ENCODE assay signal across 12 mouse cellular contexts in genomic region chr19:47334713-47335112, GRCm38 (mm10).
A peak's percentile ranks its signal among the peaks of the same experiment; 100 is the strongest.
DNase-seq lines count a peak whose midpoint lies in the region; ATAC-seq lines count a peak whose summit lies in the region.
"Had no signal": no experiment of that assay in that cellular context is flagged by ENCODE, and none has a peak within 500 bp of the region (broad histone marks: within the 10 kb centered on the region; RNA-seq: fewer than 3 reads in every experiment).

No protein-coding gene starts in this region.

- no peaks in the 10 kb centered on the region for H3K9me3 ChIP-seq in forebrain, embryonic 10.5 days
- no peaks in the 10 kb centered on the region for H3K9me3 ChIP-seq in forebrain, embryonic 16.5 days (ENCODE audit: control insufficient read depth, low read length)
- no peaks in the 10 kb centered on the region for H3K9me3 ChIP-seq in hindbrain, embryonic 14.5 days (ENCODE audit: control insufficient read depth, low read length)
- H3K9me3 ChIP-seq in neural tube, embryonic 14.5 days (ENCODE audit: control insufficient read depth, low read length): no peaks in the 10 kb centered on the region
- no peaks in the 10 kb centered on the region for H3K9me3 ChIP-seq in kidney, embryonic 15.5 days (replicated peaks)
- H3K9me3 ChIP-seq: liver, embryonic 15.5 days had no signal

- H3K27ac ChIP-seq in forebrain, embryonic 10.5 days: 0 out of 2 replicates have a peak overlapping the region, but pooled peaks have one; percentile 20
- no peak overlapping the region for H3K27ac ChIP-seq in forebrain, embryonic 16.5 days (ENCODE audit: low read length)
- H3K27ac ChIP-seq in hindbrain, embryonic 14.5 days: peak overlapping the region; percentile 62
- H3K27ac ChIP-seq in neural tube, embryonic 14.5 days (ENCODE audit: low read depth, low read length): peak overlapping the region; percentile 11; the same call in 1 of the 2 replicates
- H3K27ac ChIP-seq in kidney, embryonic 15.5 days: no peak overlapping the region
- H3K27ac ChIP-seq: liver, embryonic 15.5 days had no signal

- no peak for DNase-seq in forebrain, embryonic 10.5 days (ENCODE audit: extremely low spot score, low spot score)
- DNase-seq in lung, postnatal 10 days: peak; percentile 76
- no peak for DNase-seq in lung, adult 18-20 months
- DNase-seq in hindbrain, embryonic 14.5 days (ENCODE audit: low spot score): peak; percentile 63
- DNase-seq in adrenal gland, postnatal 25 days: no peak
- DNase-seq: adrenal gland, adult 2 months; cerebellum, adult 9-10 months; heart, postnatal 4 days had no signal

- no peaks in the 10 kb centered on the region for H3K36me3 ChIP-seq in forebrain, embryonic 10.5 days (replicated peaks)
- no peaks in the 10 kb centered on the region for H3K36me3 ChIP-seq in forebrain, embryonic 16.5 days (ENCODE audit: control insufficient read depth, insufficient read depth)
- H3K36me3 ChIP-seq in hindbrain, embryonic 14.5 days (replicated peaks; ENCODE audit: control insufficient read depth, insufficient read depth): no peaks in the 10 kb centered on the region
- no peaks in the 10 kb centered on the region for H3K36me3 ChIP-seq in neural tube, embryonic 14.5 days (ENCODE audit: control insufficient read depth, insufficient read depth, low read length)
- no peaks in the 10 kb centered on the region for H3K36me3 ChIP-seq in kidney, embryonic 15.5 days
- H3K36me3 ChIP-seq: liver, embryonic 15.5 days had no signal

- no peak for ATAC-seq in forebrain, embryonic 16.5 days
- ATAC-seq in hindbrain, embryonic 14.5 days (ENCODE audit: low FRiP score): peak; percentile 46; the same call in 1 of the 2 replicates
- ATAC-seq in neural tube, embryonic 14.5 days (ENCODE audit: low read depth): 0 out of 2 replicates have a peak, but pooled peaks have one; percentile 16
- no peak for ATAC-seq in kidney, embryonic 15.5 days (replicated peaks; ENCODE audit: low FRiP score)

- H3K4me3 ChIP-seq in forebrain, embryonic 10.5 days: no peak overlapping the region
- no peak overlapping the region for H3K4me3 ChIP-seq in forebrain, embryonic 16.5 days (replicated peaks; ENCODE audit: low read length)
- no peak overlapping the region for H3K4me3 ChIP-seq in hindbrain, embryonic 14.5 days (replicated peaks; ENCODE audit: low read length)
- no peak overlapping the region for H3K4me3 ChIP-seq in neural tube, embryonic 14.5 days (ENCODE audit: low read depth, low read length)
- H3K4me3 ChIP-seq in kidney, embryonic 15.5 days (replicated peaks): no peak overlapping the region
- H3K4me3 ChIP-seq: liver, embryonic 15.5 days had no signal

- H3K4me1 ChIP-seq in forebrain, embryonic 10.5 days: peaks cover 58% of the 10 kb centered on the region
- peaks cover 43% of the 10 kb centered on the region for H3K4me1 ChIP-seq in forebrain, embryonic 16.5 days (replicated peaks; ENCODE audit: control insufficient read depth, insufficient read depth, low read length)
- peaks cover 36% of the 10 kb centered on the region for H3K4me1 ChIP-seq in hindbrain, embryonic 14.5 days (replicated peaks; ENCODE audit: control insufficient read depth, insufficient read depth, low read length)
- peaks cover 30% of the 10 kb centered on the region for H3K4me1 ChIP-seq in neural tube, embryonic 14.5 days (ENCODE audit: control insufficient read depth, insufficient read depth, low read length)
- H3K4me1 ChIP-seq in kidney, embryonic 15.5 days: peaks cover 60% of the 10 kb centered on the region

- no peak overlapping the region; the same call in 1 of the 2 replicates for H3K9ac ChIP-seq in forebrain, embryonic 16.5 days (replicated peaks; ENCODE audit: low read depth, low read length)
- peak overlapping the region; percentile 37 for H3K9ac ChIP-seq in hindbrain, embryonic 14.5 days
- H3K9ac ChIP-seq in neural tube, embryonic 14.5 days (replicated peaks; ENCODE audit: low read depth, low read length): no peak overlapping the region; the same call in 1 of the 2 replicates
- H3K9ac ChIP-seq in kidney, embryonic 15.5 days: no peak overlapping the region
- H3K9ac ChIP-seq: liver, embryonic 15.5 days had no signal

- WGBS in forebrain, embryonic 10.5 days: 80% methylated on average over 17 of the region's 17 CpGs
- WGBS in forebrain, embryonic 16.5 days: 17% methylated on average over 17 of the region's 17 CpGs
- WGBS in hindbrain, embryonic 14.5 days: 21% methylated on average over 17 of the region's 17 CpGs
- 14% methylated on average over 17 of the region's 17 CpGs for WGBS in neural tube, embryonic 14.5 days
- 47% methylated on average over 17 of the region's 17 CpGs for WGBS in kidney, embryonic 15.5 days

- no peak overlapping the region for H3K4me2 ChIP-seq in forebrain, embryonic 16.5 days (ENCODE audit: low read length)
- H3K4me2 ChIP-seq in hindbrain, embryonic 14.5 days (replicated peaks): no peak overlapping the region; the same call in 1 of the 2 replicates
- no peak overlapping the region for H3K4me2 ChIP-seq in neural tube, embryonic 14.5 days (ENCODE audit: low read depth, low read length)
- H3K4me2 ChIP-seq in kidney, embryonic 15.5 days: no peak overlapping the region
- H3K4me2 ChIP-seq: liver, embryonic 15.5 days had no signal

- H3K27me3 ChIP-seq in forebrain, embryonic 10.5 days (ENCODE audit: poor library complexity, severe bottlenecking): peaks cover 16% of the 10 kb centered on the region
- H3K27me3 ChIP-seq in forebrain, embryonic 16.5 days (replicated peaks; ENCODE audit: control insufficient read depth, insufficient read depth, low read length): no peaks in the 10 kb centered on the region
- no peaks in the 10 kb centered on the region for H3K27me3 ChIP-seq in hindbrain, embryonic 14.5 days (ENCODE audit: control insufficient read depth, insufficient read depth, low read length)
- H3K27me3 ChIP-seq in neural tube, embryonic 14.5 days (ENCODE audit: control insufficient read depth, insufficient read depth, low read length): no peaks in the 10 kb centered on the region
- peaks cover 7% of the 10 kb centered on the region for H3K27me3 ChIP-seq in kidney, embryonic 15.5 days

Comparison
In these comparisons a context has a peak if more than half of its experiments do, and no peak if none do; other contexts are left out.
1. DNase-seq: peak in lung, postnatal 10 days (single experiment) and hindbrain, embryonic 14.5 days (single experiment); none in forebrain, embryonic 10.5 days (single experiment), lung, adult 18-20 months (0 of 2) and adrenal gland, postnatal 25 days (single experiment).
2. H3K27ac ChIP-seq: peak in forebrain, embryonic 10.5 days (single experiment), hindbrain, embryonic 14.5 days (single experiment) and neural tube, embryonic 14.5 days (single experiment); none in forebrain, embryonic 16.5 days (single experiment) and kidney, embryonic 15.5 days (single experiment).
3. ATAC-seq: peak in hindbrain, embryonic 14.5 days (single experiment) and neural tube, embryonic 14.5 days (single experiment); none in forebrain, embryonic 16.5 days (single experiment) and kidney, embryonic 15.5 days (single experiment).